Mouse (Mus musculus) G1E (cell line): Measurements from ENCODE around the gene Acaa1b.

Experiments used
- CTCF ChIP-seq: IDR thresholded peaks from 2 replicates; pipeline ENCODE4 v1.5.1; 2012; ENCODE audit warnings: low read depth, low read length, inconsistent platforms, mixed read lengths
- GATA1 ChIP-seq: IDR thresholded peaks from 2 replicates; pipeline ENCODE4 v1.6.1; 2012; ENCODE audit warnings: borderline replicate concordance, low read length, inconsistent platforms, mixed read lengths
- POLR2AphosphoS5 ChIP-seq: IDR thresholded peaks from 2 replicates; pipeline ENCODE4 v1.6.1; 2012; ENCODE audit warnings: low read depth, low read length, inconsistent platforms; ENCODE audit not compliant: insufficient replicate concordance
- TAL1 ChIP-seq: conservative IDR thresholded peaks from 2 replicates; pipeline ENCODE4 v1.6.1; 2012; ENCODE audit warnings: low read depth, low read length, inconsistent platforms, mixed read lengths

- TF ChIP-seq CTCF (no peak), POLR2AphosphoS5 (no peak), TAL1 (no peak), GATA1 (no peak)
These were observed 13.5 kb downstream of the Acaa1b start for GRCm38 (mm10) chr9:119143372-119143771.
